Mouse (Mus musculus) forebrain, embryonic 11.5 days (tissue): Measurements from ENCODE around the gene Tbc1d16. TPM values are rescaled to one million over a fixed set of nuclear protein-coding genes. Genes with fewer than 3 reads are reported as not detected.

Experiments
- ATAC-seq: fragments of 200-750 bp; cut with Nextera tagmentation; replicated peaks from 2 replicates; pipeline ENCODE4 v1.8.0; 2017; ENCODE audit warnings: moderate TSS enrichment; ENCODE audit not compliant: low FRiP score
- DNase-seq: peaks from one replicate; pipeline ENCODE4 v3.0.0-alpha.2; 2017; ENCODE audit warnings: low spot score
- H3K27ac ChIP-seq: fragments of 300-500 bp; sonication (generic); 2 replicates; pipeline ENCODE4 v1.5.1; 2014; ENCODE audit warnings: low read depth, low read length
- H3K27me3 ChIP-seq: fragments of 300-500 bp; sonication (generic); 2 replicates; pipeline ENCODE4 v1.6.1; 2014; ENCODE audit warnings: mild to moderate bottlenecking, low read length, mixed read lengths; ENCODE audit not compliant: control insufficient read depth, insufficient read depth
- H3K36me3 ChIP-seq: fragments of 300-500 bp; sonication (generic); 2 replicates; pipeline ENCODE4 v1.6.1; 2014; ENCODE audit warnings: mild to moderate bottlenecking, low read length, moderate library complexity, mixed read lengths; ENCODE audit not compliant: control insufficient read depth, insufficient read depth
- H3K4me1 ChIP-seq: fragments of 300-500 bp; sonication (generic); replicated peaks from 2 replicates; pipeline ENCODE4 v1.6.1; 2014; ENCODE audit warnings: low read length, mixed read lengths; ENCODE audit not compliant: control insufficient read depth, insufficient read depth
- H3K4me2 ChIP-seq: fragments of 300-500 bp; sonication (generic); 2 replicates; pipeline ENCODE4 v1.6.1; 2014; ENCODE audit warnings: low read depth, mild to moderate bottlenecking, low read length, moderate library complexity, mixed read lengths; ENCODE audit not compliant: severe bottlenecking
- H3K4me3 ChIP-seq: fragments of 300-500 bp; sonication (generic); 2 replicates; pipeline ENCODE4 v1.5.1; 2014; ENCODE audit warnings: low read depth, low read length
- H3K9ac ChIP-seq: fragments of 300-500 bp; sonication (generic); 2 replicates; pipeline ENCODE4 v1.6.1; 2014; ENCODE audit warnings: low read length
- H3K9me3 ChIP-seq: fragments of 300-500 bp; sonication (generic); 2 replicates; pipeline ENCODE4 v1.6.1; 2016; ENCODE audit warnings: low read length, mixed read lengths; ENCODE audit not compliant: control insufficient read depth
- WGBS: fragments of 180-500 bp; shearing (Covaris S2); extraction: QIAGEN DNeasy Blood & Tissue Kit; methylation state at CpG from one replicate; pipeline ENCODE4 v1.1.7; 2014; 5-methylcytosine and 5-hydroxymethylcytosine counted together
- polyA plus RNA-seq: library from polyadenylated mRNA; unstranded; fragments of >200 nt; fragmentation: Nextera tagmentation; extraction: Ambion mirVana; gene quantifications from 2 replicates; pipeline ENCODE4 v1.2.1, GENCODE M21; 2014

Tbc1d16 gene
- polyA plus RNA-seq, 1 experiment from 2014 or later: 20.8 TPM

DNA sequence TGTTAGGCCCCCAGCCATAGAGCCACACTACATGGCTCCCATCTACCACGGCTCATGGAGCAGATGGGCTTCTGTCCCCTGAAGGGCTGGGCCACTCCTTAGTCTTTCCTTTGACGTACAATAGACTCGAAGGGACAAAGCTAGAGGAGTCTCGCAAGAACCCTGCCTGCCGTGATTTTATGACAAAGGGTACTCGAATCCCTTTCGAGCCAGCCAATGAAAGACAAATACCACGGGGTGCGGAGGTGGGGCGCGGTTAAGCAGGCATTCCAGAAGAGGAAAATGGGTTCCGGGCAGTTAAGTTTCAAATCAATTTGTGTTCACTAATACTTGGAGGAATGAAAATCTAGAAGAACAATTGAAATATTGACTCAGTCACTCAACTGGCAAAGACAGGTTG is 11.2 kb upstream of the Tbc1d16 start:
- no peak overlapping the region for H3K4me2 ChIP-seq
- H3K4me1 ChIP-seq: peaks cover 2% of the 10 kb centered on the region; the same call in 1 of the 2 replicates
- no peaks in the 10 kb centered on the region for H3K27me3 ChIP-seq
- DNase-seq (no peak), ATAC-seq (no peak)
- no peak overlapping the region for H3K27ac ChIP-seq
- no peaks in the 10 kb centered on the region; the same call in 1 of the 2 replicates for H3K9me3 ChIP-seq
- 90% methylated on average over 12 of the region's 12 CpGs for WGBS
- H3K9ac ChIP-seq: no peak overlapping the region
- H3K4me3 ChIP-seq: no peak overlapping the region
- no peaks in the 10 kb centered on the region; the same call in 1 of the 2 replicates for H3K36me3 ChIP-seq

DNA sequence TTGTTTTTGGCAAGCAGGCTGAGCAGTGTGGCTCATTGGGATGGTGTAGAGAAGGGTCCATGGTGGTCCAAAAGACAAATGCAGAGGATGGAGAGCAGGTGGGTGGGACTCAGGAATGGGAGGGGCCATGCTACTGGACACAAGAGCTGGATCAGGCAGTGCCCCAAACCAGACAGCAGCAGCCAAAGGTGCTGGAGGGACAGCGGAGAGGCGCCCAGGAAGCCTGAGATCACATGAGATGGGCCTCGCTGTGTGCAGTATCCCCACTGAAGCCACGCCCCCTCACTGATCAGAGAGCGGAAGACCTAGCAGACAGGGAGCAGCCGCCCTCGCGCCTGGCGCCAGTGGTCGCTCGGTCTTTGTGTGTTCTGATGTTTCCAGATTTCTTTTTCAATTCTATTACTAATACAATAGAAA is 10.0 kb upstream of the Tbc1d16 start:
- peak; percentile 77 for DNase-seq

DNA sequence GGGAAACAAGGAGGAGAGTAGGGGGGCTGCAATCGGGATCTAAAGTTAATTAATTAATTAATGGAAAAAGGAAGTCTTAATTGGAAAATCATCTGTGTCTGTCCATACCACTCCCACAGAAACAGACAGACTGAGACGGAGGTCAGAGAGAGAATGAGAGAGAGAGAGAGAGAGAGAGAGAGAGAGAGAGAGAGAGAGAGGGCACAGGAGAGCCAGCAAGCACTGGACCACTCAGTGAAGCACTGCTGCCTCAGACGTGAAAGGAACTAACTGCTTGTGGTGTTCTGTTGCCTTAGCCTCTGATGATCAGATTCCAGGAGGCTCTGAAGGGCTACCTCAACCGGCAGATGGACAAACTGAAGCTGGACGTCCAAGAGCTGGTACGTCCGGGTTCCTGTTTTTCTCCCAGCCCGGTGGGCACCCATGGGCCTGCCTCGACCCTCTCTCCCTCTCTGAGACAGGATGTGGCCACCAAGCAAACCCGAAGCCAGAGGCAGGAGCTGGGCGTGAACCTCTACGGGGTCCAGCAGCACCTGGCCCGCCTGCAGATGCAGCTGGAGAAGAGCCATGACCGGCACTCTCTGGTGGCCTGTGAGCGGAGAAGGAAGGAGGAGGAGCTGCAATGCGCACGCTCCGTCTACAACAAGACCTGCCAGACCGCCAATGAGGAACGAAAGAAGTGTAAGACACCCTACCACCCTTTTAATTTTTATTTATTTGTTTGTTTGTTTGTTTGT is 9.4 kb upstream of the Tbc1d16 start:
- Histone ChIP-seq H3K27me3 (no peaks in the 10 kb centered on the region), H3K9ac (peak overlapping the region; percentile 43), H3K4me2 (peak overlapping the region; percentile 19; the same call in 1 of the 2 replicates), H3K4me3 (no peak overlapping the region), H3K4me1 (peaks cover 2% of the 10 kb centered on the region; the same call in 1 of the 2 replicates), H3K27ac (no peak overlapping the region), H3K36me3 (no peaks in the 10 kb centered on the region; the same call in 1 of the 2 replicates), H3K9me3 (no peaks in the 10 kb centered on the region; the same call in 1 of the 2 replicates)
- WGBS: 34% methylated on average over 20 of the region's 20 CpGs
- DNase-seq (no peak), ATAC-seq (0 out of 2 replicates have a peak, but pooled peaks have one; percentile 15)

More for the DNA sequence above, 10.0 kb upstream of the Tbc1d16 start:
- H3K27ac ChIP-seq: no peak overlapping the region
- H3K36me3 ChIP-seq: no peaks in the 10 kb centered on the region; the same call in 1 of the 2 replicates
- no peaks in the 10 kb centered on the region; the same call in 1 of the 2 replicates for H3K9me3 ChIP-seq
- H3K4me1 ChIP-seq: peaks cover 2% of the 10 kb centered on the region; the same call in 1 of the 2 replicates
- WGBS: 35% methylated on average over 11 of the region's 11 CpGs
- H3K4me3 ChIP-seq: no peak overlapping the region; the same call in 1 of the 2 replicates
- peak overlapping the region; percentile 19; the same call in 1 of the 2 replicates for H3K4me2 ChIP-seq
- peak; percentile 44; the same call in 1 of the 2 replicates for ATAC-seq
- H3K9ac ChIP-seq: peak overlapping the region; percentile 32; the same call in 1 of the 2 replicates
- no peaks in the 10 kb centered on the region for H3K27me3 ChIP-seq

DNA sequence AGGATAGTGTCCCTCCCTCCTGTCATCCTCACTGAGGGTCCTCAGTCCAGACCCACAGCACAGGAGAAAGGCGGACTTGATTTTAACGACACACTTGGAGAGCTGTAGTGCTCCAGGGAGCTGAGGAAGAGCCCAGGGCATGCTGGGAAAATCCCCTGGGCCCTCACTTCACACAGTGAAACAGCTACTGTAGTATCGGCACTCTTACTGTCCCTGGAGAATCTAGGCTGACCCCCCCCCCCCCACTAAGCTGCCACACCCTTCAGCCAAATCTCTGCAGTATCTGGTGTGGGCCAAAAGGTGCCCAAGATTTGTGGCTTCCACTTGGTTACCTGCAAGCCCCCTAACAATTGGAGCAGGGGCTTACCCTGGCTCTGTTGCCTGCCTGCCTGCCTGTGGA is 8.7 kb upstream of the Tbc1d16 start:
- H3K36me3 ChIP-seq: no peaks in the 10 kb centered on the region; the same call in 1 of the 2 replicates
- no peaks in the 10 kb centered on the region; the same call in 1 of the 2 replicates for H3K9me3 ChIP-seq
- ATAC-seq (no peak), DNase-seq (no peak)
- no peak overlapping the region for H3K4me2 ChIP-seq
- H3K9ac ChIP-seq: no peak overlapping the region
- no peak overlapping the region for H3K27ac ChIP-seq
- no peak overlapping the region for H3K4me3 ChIP-seq
- no peaks in the 10 kb centered on the region for H3K27me3 ChIP-seq
- H3K4me1 ChIP-seq: peaks cover 2% of the 10 kb centered on the region; the same call in 1 of the 2 replicates
- WGBS: 68% methylated on average over 3 of the region's 3 CpGs

DNA sequence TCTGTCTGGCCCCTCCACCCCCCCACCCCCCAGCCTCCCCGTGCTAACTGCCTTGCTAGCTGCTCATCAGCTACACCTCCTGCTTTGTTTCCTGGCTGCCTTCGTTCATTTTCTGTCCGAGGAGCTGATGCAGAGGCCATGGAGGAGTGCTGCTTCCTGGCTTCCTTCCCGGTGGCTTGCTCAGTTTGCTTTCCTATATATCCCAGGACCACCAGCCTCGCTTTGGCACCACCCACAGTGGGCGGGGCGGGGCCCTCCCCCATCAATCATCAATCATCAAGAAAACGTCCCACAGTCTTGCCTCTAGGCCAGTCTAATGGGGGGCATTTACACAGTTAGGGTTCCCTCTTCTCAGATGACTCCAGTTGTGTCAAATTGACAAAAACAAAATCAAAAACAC is 8.1 kb upstream of the Tbc1d16 start:
- peaks cover 2% of the 10 kb centered on the region; the same call in 1 of the 2 replicates for H3K4me1 ChIP-seq
- H3K4me3 ChIP-seq: no peak overlapping the region
- no peaks in the 10 kb centered on the region; the same call in 1 of the 2 replicates for H3K9me3 ChIP-seq
- no peak overlapping the region for H3K9ac ChIP-seq
- WGBS: 58% methylated on average over 8 of the region's 8 CpGs
- ATAC-seq (no peak), DNase-seq (no peak)
- H3K27me3 ChIP-seq: no peaks in the 10 kb centered on the region
- no peak overlapping the region for H3K27ac ChIP-seq
- H3K36me3 ChIP-seq: peaks cover 3% of the 10 kb centered on the region
- no peak overlapping the region for H3K4me2 ChIP-seq

DNA sequence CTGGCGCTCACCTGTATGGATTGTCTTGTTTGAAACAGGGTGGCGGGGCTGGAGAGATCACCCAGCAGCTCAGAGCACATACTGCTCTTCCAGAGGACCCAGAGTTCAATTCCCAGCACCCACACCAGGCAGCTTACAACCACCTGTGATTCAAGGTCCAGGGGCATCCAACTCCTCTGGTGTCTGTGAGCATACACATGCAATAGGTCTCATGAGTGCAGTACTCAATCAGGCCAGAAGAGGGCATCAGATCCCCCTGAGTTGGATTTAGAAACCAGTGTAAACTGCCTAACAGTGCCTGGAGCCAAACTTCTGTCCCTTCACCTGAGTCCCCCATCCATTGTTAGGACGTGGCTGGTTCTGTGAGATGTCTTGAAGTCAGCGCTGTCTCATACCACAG is 7.3 kb upstream of the Tbc1d16 start:
- no peak overlapping the region for H3K4me2 ChIP-seq
- H3K4me1 ChIP-seq: peaks cover 2% of the 10 kb centered on the region; the same call in 1 of the 2 replicates
- no peaks in the 10 kb centered on the region; the same call in 1 of the 2 replicates for H3K9me3 ChIP-seq
- no peak overlapping the region for H3K27ac ChIP-seq
- DNase-seq: peak; percentile 81
- WGBS: 81% methylated on average over 4 of the region's 4 CpGs
- no peak overlapping the region for H3K4me3 ChIP-seq
- H3K27me3 ChIP-seq: no peaks in the 10 kb centered on the region
- no peak for ATAC-seq
- H3K36me3 ChIP-seq: peaks cover 3% of the 10 kb centered on the region
- H3K9ac ChIP-seq: no peak overlapping the region

DNA sequence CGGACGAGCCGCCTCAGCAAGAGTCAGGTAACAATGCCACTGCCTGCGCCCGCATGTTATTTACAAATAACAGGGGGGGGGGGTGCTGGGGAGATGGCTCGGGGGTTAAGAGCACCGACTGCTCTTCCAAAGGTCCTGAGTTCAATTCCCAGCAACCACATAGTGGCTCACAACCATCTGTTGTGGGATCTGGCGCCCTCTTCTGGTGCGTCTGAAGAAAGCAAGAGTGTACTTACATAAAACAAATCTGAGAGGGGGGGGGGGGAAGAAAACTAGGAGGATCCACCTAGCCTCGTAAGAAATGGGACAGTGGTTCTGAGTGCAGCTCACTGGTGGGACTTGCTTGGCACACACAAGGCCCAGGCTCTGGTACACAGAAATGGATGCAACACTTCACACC is 6.5 kb upstream of the Tbc1d16 start:
- Histone ChIP-seq H3K27me3 (no peaks in the 10 kb centered on the region), H3K27ac (no peak overlapping the region), H3K4me1 (peaks cover 7% of the 10 kb centered on the region; the same call in 1 of the 2 replicates), H3K9me3 (no peaks in the 10 kb centered on the region; the same call in 1 of the 2 replicates), H3K9ac (no peak overlapping the region), H3K36me3 (peaks cover 3% of the 10 kb centered on the region), H3K4me2 (no peak overlapping the region), H3K4me3 (no peak overlapping the region)
- WGBS: 96% methylated on average over 10 of the region's 10 CpGs
- DNase-seq: no peak
- ATAC-seq: no peak

DNA sequence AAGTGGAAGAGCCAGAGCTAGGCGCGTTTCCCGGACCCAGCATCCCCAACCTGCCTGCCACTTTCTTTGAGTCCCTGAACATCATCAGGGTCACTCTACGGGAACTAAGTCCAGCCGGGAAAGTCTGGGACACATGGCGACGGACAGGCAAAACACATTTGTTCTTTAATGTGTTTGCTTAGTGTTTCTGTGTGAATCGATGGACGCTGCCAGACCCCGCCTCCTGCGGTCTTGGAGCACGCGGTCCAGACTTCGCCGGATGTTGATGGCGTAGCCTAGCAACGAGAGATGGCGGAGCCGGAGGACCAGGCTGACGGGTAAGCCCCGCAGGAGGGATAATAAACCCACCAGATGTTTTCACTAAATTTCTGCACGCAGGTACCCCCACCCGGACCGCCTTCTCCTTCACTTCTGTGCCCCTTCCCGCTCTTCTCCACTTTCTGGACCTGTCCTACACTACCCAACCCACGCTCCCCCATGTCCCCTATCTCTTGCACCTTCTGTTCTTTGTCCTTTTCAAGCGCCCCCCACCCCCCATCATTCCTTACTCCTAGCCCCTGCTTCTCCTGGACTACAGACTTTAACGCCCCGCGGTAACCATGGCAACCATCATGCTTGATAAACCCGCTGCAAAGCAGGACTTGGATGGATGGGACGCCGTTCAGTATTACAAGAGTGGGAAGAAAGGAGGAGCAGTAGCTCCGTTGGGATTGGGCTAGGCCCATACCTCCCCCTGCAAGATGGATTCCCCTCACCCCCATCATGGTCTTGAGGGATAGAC is 737 bp upstream of the Tbc1d16 start:
- H3K9ac ChIP-seq: peak overlapping the region; percentile 88
- H3K4me3 ChIP-seq: peak overlapping the region; percentile 75
- peak; percentile 92 for DNase-seq
- peak overlapping the region; percentile 87 for H3K27ac ChIP-seq
- H3K4me1 ChIP-seq: peaks cover 18% of the 10 kb centered on the region; the same call in 1 of the 2 replicates
- H3K9me3 ChIP-seq: no peaks in the 10 kb centered on the region
- H3K27me3 ChIP-seq: no peaks in the 10 kb centered on the region
- H3K4me2 ChIP-seq: peak overlapping the region; percentile 96
- peaks cover 3% of the 10 kb centered on the region for H3K36me3 ChIP-seq
- peak; percentile 90 for ATAC-seq
- WGBS: under 1% methylated on average over 34 of the region's 34 CpGs
